Mouse (Mus musculus): Measurements from ENCODE around the gene Xpr1.

DNA sequence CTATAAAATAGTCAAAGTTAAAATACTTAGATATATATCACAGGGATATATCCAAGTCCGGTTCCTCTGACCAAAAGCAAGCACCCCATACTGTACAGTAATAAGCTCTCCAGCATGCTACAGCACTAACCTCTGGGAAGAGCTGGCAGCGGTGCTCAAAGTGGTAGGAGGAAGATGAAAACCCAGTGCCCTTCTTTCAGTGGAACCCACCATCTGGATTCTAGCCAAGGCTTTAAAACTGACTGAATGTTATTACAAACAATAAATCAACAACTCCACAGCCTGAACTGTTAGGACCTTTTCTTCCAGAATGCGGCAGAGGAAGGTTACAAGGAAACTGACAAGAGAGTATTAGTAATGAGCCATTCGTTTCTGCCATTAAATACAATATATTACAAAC lies 1.8 kb downstream of the Xpr1 start:
- no peak for TF ChIP-seq GATA1 (IDR thresholded peaks at IDR 0.05; ENCODE audit: low read length)
- no peak for TF ChIP-seq TAL1 (IDR thresholded peaks at IDR 0.05; ENCODE audit: low read length)
